Mouse (Mus musculus): Measurements from ENCODE around the gene Mybpc3. TPM values are rescaled to one million over a fixed set of nuclear protein-coding genes. Genes with fewer than 3 reads are reported as not detected.
A peak's percentile ranks its signal among the peaks of the same experiment; 100 is the strongest.

Mybpc3 gene
- polyA plus RNA-seq, 1 experiment from 2014 or later: 0.14 TPM

DNA sequence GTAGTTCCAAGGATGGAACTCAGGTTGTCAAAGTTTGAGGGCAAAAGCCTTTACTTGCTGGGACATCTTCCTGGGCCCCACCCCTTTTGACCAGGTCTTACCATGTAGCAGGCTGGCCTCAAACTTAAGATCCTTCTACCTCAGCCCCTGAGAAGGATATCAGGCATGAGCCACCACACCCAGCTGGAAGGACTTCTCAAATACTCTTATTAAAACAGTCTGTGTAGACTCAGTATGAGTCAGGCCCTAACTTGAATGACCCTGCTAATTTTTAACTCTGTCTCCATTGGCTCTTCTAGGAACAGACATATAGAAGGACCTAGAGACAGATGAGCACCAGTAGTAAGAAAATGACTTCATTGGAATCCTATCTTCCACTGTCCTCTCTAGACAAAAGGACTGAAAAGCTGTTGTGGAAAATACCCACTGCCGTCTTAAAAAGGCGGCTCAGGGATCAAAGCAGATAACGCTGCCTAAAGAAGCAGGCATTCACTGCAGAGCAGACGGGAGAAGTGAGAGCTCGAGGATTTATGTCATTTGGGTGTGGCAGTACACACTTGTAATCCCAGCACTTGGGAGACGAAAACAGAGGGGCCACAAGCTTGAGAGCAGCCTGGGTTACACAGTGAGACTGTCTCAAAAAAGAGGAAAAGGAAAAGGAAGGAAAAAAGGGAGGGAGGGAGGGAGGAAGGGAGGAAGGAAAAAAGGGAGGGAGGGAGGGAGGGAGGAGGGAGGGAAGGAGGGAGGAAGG, 39.2 kb downstream of the Mybpc3 start:
- Histone ChIP-seq H3K36me3 (replicated peaks) (peaks cover 87% of the 10 kb centered on the region), H3K27ac (no peak overlapping the region), H3K9ac (no peak overlapping the region), H3K4me3 (replicated peaks) (no peak overlapping the region), H3K9me3 (no peaks in the 10 kb centered on the region), H3K27me3 (no peaks in the 10 kb centered on the region), H3K4me1 (no peaks in the 10 kb centered on the region), H3K4me2 (no peak overlapping the region)
- ATAC-seq (ENCODE audit: low FRiP score): no peak
- 43% methylated on average over 6 of the region's 6 CpGs for WGBS

DNA sequence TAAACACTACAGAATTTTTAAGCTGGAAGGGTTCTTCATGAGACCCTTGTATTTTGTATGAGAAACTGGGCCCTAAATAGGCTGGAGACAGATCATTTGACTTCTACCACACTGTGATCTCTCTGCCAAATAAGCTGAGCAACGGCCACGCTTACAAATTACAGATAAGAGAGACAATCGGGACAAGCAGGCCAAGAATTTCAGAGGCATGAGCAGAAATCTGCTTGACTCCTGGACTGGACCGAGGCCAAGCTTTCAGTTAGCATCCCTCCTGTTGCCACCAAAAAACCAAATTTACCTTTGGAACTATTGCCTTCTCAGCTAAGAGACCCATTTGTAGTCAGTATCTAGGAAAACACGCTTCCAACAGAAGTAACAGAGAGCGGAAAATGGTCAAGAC, 42.6 kb downstream of the Mybpc3 start:
- 95% methylated on average over 6 of the region's 6 CpGs for WGBS
- no peaks in the 10 kb centered on the region for H3K9me3 ChIP-seq
- H3K9ac ChIP-seq: no peak overlapping the region
- peaks cover 87% of the 10 kb centered on the region for H3K36me3 ChIP-seq (replicated peaks)
- no peak overlapping the region for H3K4me3 ChIP-seq (replicated peaks)
- ATAC-seq (ENCODE audit: low FRiP score): no peak
- no peaks in the 10 kb centered on the region for H3K4me1 ChIP-seq
- H3K4me2 ChIP-seq: no peak overlapping the region
- no peak overlapping the region for H3K27ac ChIP-seq
- H3K27me3 ChIP-seq: no peaks in the 10 kb centered on the region

DNA sequence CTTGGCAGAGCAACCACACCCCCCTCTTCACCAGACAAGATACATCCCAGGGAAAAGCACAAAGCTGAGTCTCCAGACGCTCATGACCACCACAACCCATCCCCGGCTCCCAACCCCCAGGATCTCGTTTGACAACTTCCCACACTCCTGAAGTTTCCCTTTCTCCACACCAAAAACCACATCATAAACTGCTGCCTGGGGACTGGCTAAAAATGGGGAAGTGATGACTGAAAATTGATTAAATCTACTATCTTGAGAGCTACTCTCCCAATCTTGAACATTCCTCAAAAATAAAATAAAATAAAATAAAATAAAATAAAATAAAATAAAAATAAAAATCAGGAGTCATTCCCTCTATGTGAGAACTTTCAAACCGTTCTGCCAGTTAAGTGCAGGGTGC, 45.0 kb downstream of the Mybpc3 start:
- no peak overlapping the region for H3K4me3 ChIP-seq (replicated peaks)
- no peaks in the 10 kb centered on the region for H3K4me1 ChIP-seq
- ATAC-seq (ENCODE audit: low FRiP score): no peak
- no peak overlapping the region for H3K9ac ChIP-seq
- no peak overlapping the region for H3K27ac ChIP-seq
- no peaks in the 10 kb centered on the region for H3K9me3 ChIP-seq
- no peak overlapping the region for H3K4me2 ChIP-seq
- 86% methylated on average over 4 of the region's 4 CpGs for WGBS
- peaks cover 88% of the 10 kb centered on the region for H3K36me3 ChIP-seq (replicated peaks)
- no peaks in the 10 kb centered on the region for H3K27me3 ChIP-seq

DNA sequence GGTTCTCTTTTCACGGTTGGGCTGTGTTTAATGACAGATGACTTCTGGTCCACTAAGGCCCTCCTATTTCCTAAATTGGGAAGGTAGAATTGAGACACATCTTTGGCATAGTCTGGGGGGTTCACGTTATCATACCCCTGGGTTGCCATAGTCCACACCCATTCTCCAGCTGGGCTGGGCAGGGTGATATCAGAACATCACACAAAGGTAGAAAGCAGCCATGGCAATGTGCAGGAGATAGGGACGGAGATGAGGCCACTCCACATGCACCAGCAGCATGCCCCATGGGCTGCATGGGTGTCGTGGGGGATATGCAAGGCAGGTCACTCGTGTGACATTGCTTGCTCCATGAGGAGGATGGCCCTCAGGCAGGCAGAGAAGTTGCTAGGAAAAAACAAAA, 45.6 kb downstream of the Mybpc3 start:
- Histone ChIP-seq H3K36me3 (replicated peaks) (peaks cover 88% of the 10 kb centered on the region), H3K9me3 (no peaks in the 10 kb centered on the region), H3K27me3 (no peaks in the 10 kb centered on the region), H3K27ac (no peak overlapping the region), H3K4me3 (replicated peaks) (no peak overlapping the region), H3K9ac (no peak overlapping the region), H3K4me1 (no peaks in the 10 kb centered on the region), H3K4me2 (no peak overlapping the region)
- 96% methylated on average over 5 of the region's 5 CpGs for WGBS
- ATAC-seq (ENCODE audit: low FRiP score): no peak

DNA sequence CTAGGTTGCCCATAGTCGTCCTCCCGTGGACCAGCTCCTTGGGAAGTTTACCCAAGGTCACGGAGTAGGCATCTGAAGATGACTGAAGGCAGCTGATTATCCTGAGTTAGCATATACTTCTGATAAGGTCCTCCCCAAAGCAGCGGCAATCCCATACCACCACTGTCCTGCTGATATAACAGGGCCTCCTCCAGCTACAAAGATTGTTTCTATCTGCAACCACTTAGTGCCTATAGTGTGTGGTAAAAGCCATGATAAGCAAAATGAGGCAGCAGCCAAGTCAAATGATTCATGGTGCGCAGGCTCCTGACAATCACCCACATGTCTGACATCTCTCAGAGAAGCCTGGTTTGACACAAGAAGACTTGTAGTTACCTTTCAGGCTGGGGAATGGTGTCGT, 47.0 kb downstream of the Mybpc3 start:
- Histone ChIP-seq H3K4me2 (no peak overlapping the region), H3K27ac (no peak overlapping the region), H3K9me3 (no peaks in the 10 kb centered on the region), H3K36me3 (replicated peaks) (peaks cover 90% of the 10 kb centered on the region), H3K4me1 (no peaks in the 10 kb centered on the region), H3K4me3 (replicated peaks) (no peak overlapping the region), H3K9ac (no peak overlapping the region), H3K27me3 (no peaks in the 10 kb centered on the region)
- WGBS: 87% methylated on average over 6 of the region's 6 CpGs
- ATAC-seq (ENCODE audit: low FRiP score): no peak

DNA sequence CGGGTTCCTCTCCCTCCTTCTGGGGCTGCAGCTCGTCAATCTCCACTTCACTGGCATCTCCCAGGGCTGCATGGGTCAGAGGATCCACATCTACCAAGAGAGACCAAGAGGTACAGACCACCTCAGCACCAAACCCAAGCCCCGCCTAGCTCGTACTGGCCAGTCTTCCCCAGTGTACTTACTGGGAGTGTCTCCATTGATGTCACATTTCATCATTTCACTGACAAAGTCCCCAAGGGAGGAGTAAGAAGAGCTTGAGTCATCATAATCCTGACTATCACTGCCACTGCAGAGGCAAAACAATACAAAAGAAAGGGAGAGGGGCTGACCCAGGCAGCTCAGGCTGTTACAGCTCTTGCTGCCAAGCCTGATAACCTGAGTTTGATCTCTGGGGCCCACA, 49.7 kb downstream of the Mybpc3 start:
- Histone ChIP-seq H3K9me3 (no peaks in the 10 kb centered on the region), H3K4me2 (no peak overlapping the region), H3K27me3 (no peaks in the 10 kb centered on the region), H3K9ac (no peak overlapping the region), H3K27ac (no peak overlapping the region), H3K4me3 (replicated peaks) (no peak overlapping the region), H3K4me1 (no peaks in the 10 kb centered on the region), H3K36me3 (replicated peaks) (peaks cover 83% of the 10 kb centered on the region)
- no peak for ATAC-seq (ENCODE audit: low FRiP score)
- WGBS: 89% methylated on average over 4 of the region's 4 CpGs

DNA sequence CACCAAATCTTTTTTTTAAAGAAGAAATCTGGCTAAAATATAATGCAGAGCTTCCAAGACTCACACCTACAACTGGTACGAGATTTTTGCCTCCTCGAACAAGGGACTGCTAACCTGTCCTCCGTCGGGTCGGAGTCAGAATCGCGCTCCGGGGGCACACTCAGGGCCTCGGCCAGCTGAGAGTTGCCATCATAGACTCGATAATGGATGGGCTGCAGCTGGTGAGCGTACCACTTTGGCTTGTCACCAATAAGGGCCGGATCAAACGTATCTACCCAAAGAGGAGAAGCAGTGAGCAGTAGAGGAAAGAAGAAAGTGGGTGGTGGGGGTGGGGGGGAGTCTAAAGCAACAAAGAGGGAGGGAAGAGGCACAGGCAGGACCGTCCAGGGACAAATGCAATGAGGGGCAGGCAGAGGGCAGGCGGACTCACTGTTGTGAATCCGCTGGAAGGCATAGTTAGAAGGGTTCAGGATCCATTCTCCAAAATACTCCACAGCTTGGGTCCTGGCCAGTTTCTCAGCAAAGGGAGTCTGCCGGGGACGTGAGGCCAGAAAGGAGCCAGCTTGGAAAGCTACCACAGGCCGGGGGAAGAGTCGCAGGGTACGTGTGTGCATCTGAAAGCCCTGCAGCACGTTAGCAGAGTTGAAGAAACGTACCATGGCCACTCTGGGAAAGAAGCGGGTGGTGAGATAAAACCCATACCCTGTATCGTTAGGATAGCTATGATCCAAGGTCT, 51.8 kb downstream of the Mybpc3 start:
- 91% methylated on average over 25 of the region's 25 CpGs for WGBS
- Histone ChIP-seq H3K4me3 (replicated peaks) (no peak overlapping the region), H3K9ac (no peak overlapping the region), H3K36me3 (replicated peaks) (peaks cover 84% of the 10 kb centered on the region), H3K4me1 (no peaks in the 10 kb centered on the region), H3K4me2 (no peak overlapping the region), H3K27me3 (no peaks in the 10 kb centered on the region), H3K27ac (no peak overlapping the region), H3K9me3 (no peaks in the 10 kb centered on the region)
- ATAC-seq (ENCODE audit: low FRiP score): no peak

DNA sequence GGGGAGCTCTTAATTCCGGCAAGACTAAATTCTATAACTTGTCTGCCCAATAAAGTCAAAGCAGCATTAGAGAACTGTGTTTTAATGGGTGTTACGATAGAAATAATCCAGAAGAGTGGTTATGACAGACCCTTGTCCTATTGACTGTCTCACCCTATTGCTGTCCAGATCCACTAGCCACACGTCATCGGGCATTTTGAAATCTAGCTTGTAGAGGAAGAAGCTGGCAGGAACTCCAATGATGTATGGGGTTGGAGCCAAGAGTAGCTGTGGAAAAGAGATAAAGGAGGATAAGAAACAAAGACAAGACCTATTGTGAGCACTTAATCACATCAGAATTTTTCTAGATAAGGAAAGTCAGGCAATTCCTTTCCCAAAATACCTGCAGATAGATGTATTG, 57.5 kb downstream of the Mybpc3 start:
- Histone ChIP-seq H3K9me3 (no peaks in the 10 kb centered on the region), H3K36me3 (replicated peaks) (peaks cover 64% of the 10 kb centered on the region), H3K4me3 (replicated peaks) (no peak overlapping the region), H3K4me1 (peaks cover 9% of the 10 kb centered on the region), H3K27me3 (no peaks in the 10 kb centered on the region), H3K27ac (no peak overlapping the region), H3K4me2 (no peak overlapping the region), H3K9ac (no peak overlapping the region; the same call in 1 of the 2 replicates)
- 91% methylated on average over 4 of the region's 4 CpGs for WGBS
- no peak for ATAC-seq (ENCODE audit: low FRiP score)

DNA sequence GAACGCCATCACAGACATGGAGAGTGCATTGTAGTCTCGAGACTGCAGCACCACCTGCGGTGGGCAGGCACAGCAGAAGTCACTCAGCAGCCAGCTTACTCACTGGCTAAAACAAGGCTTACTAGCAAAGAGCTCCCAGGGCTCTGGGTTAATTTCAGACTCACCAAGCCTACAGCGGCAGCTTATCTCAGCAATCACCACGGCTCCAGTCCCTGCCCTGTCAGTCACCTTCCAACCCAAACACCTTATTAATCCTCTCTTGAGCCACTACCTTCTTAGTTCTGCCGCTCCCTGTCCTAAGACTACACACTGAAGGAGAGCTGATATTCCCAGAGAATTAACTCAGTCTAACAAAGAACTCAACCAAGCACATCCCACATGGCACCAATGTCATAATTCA, 58.3 kb downstream of the Mybpc3 start:
- H3K36me3 ChIP-seq (replicated peaks): peaks cover 62% of the 10 kb centered on the region
- 78% methylated on average over 6 of the region's 6 CpGs for WGBS

DNA sequence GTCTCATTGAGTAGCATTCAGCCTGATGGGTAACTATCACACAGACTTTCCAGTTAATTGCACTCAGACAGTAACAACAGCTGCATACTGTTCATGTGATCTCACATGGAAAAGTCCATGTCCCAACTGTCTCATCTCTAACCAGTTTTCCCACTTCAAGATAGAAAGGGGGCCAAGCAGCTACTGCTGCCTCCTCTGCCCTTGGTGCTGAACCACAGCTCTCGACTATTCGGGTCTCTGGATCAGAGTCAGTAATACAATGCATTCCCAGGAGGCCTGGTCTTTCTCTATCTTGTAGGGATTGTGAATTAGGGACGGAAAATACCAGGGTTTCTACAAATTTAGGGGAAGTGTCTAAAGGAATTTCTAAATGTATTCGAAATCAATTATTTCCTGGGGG, 61.9 kb downstream of the Mybpc3 start:
- WGBS: 43% methylated on average over 4 of the region's 4 CpGs
- peaks cover 30% of the 10 kb centered on the region for H3K4me1 ChIP-seq
- no peak overlapping the region for H3K4me3 ChIP-seq (replicated peaks)
- H3K27ac ChIP-seq: 0 out of 2 replicates have a peak overlapping the region, but pooled peaks have one; percentile 25
- no peak overlapping the region for H3K4me2 ChIP-seq
- H3K9ac ChIP-seq: no peak overlapping the region
- no peaks in the 10 kb centered on the region for H3K9me3 ChIP-seq
- no peaks in the 10 kb centered on the region for H3K27me3 ChIP-seq
- ATAC-seq (ENCODE audit: low FRiP score): no peak
- H3K36me3 ChIP-seq (replicated peaks): peaks cover 27% of the 10 kb centered on the region

More for the DNA sequence above, 58.3 kb downstream of the Mybpc3 start:
- Histone ChIP-seq H3K27me3 (no peaks in the 10 kb centered on the region), H3K4me2 (no peak overlapping the region), H3K9me3 (no peaks in the 10 kb centered on the region), H3K4me3 (replicated peaks) (no peak overlapping the region), H3K9ac (no peak overlapping the region), H3K27ac (no peak overlapping the region), H3K4me1 (peaks cover 16% of the 10 kb centered on the region)
- ATAC-seq (ENCODE audit: low FRiP score): no peak

DNA sequence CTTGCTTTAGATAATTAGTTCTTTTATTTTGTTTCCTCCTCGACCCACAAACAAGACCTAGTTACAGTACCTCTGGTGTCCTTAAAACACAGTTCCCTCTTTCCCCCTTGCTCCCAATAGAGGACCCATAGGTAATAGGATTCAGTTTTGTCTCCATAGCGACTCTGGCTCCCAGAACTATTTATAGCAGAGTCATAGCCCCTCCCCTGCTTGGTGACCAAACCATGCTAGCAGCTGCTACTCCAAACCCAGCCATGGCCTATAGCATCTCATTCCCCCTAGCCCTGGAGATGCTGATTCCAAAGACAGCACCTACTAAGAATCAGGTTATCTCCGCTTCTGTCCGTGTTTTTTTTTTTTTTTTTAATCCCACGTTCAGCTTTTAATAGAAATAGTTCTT, 62.8 kb downstream of the Mybpc3 start:
- Histone ChIP-seq H3K9me3 (no peaks in the 10 kb centered on the region), H3K4me1 (peaks cover 30% of the 10 kb centered on the region), H3K36me3 (replicated peaks) (peaks cover 20% of the 10 kb centered on the region), H3K4me2 (no peak overlapping the region; the same call in 1 of the 2 replicates), H3K27ac (no peak overlapping the region), H3K4me3 (replicated peaks) (no peak overlapping the region), H3K27me3 (no peaks in the 10 kb centered on the region), H3K9ac (no peak overlapping the region)
- WGBS: 68% methylated on average over 5 of the region's 5 CpGs
- no peak for ATAC-seq (ENCODE audit: low FRiP score)

DNA sequence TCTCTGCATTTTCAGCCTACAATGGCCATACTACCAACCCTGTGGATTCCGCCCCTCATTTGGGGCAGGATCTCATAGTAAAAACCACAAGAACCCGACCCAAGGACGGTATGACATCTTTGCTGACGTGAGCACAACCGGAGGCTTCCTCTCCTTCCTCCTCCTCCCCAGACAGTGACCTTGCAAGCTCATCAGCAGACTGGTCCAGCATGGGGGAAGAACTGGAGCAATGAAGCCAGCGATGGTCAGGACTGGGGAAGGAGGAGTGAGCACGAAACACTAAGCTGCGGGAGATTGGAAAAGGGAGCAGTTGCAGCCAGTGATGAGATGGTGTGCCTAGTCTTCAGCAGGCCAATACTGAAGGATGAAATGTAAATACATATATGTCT, 64.1 kb downstream of the Mybpc3 start:
- peaks cover 30% of the 10 kb centered on the region for H3K4me1 ChIP-seq
- H3K4me2 ChIP-seq: peak overlapping the region; percentile 85
- H3K9ac ChIP-seq: peak overlapping the region; percentile 67
- no peak for ATAC-seq (ENCODE audit: low FRiP score)
- peak overlapping the region; percentile 83 for H3K4me3 ChIP-seq (replicated peaks)
- H3K9me3 ChIP-seq: no peaks in the 10 kb centered on the region
- peak overlapping the region; percentile 89; the same call in 1 of the 2 replicates for H3K27ac ChIP-seq
- H3K27me3 ChIP-seq: no peaks in the 10 kb centered on the region
- 9% methylated on average over 8 of the region's 8 CpGs for WGBS
- H3K36me3 ChIP-seq (replicated peaks): peaks cover 9% of the 10 kb centered on the region

All from forebrain, embryonic 12.5 days (tissue).